Mouse (Mus musculus) megakaryocyte, embryonic 14.5 days (primary cell): ENCODE data around the gene Fbxl12.

Source experiments
- FLI1 ChIP-seq: IDR thresholded peaks from 2 replicates; pipeline ENCODE4 v1.6.1; 2012; ENCODE audit warnings: low read length, inconsistent platforms, mixed read lengths
- GATA1 ChIP-seq: IDR thresholded peaks from 3 replicates; pipeline ENCODE4 v1.6.1; 2012; ENCODE audit warnings: mixed read lengths, low read length, inconsistent platforms, borderline replicate concordance

GRCm38 (mm10) chr9:20681546-20682388 lies 37.2 kb upstream of the Fbxl12 start:
- TF ChIP-seq FLI1 (no peak), GATA1 (no peak)
